Mouse (Mus musculus): ENCODE data around the gene Ttc7b. TPM values are rescaled to one million over a fixed set of nuclear protein-coding genes. Genes with fewer than 3 reads are reported as not detected.

Gene Ttc7b
- total and polyA plus RNA-seq, 3 experiments = 71.6 to 84.4 (median 82.0) TPM

- TF ChIP-seq EP300 (IDR thresholded peaks at IDR 0.05; ENCODE audit: insufficient read depth, low read depth, low read length) (peak; percentile 60; the same call in 1 of the 2 replicates), POLR2A (IDR thresholded peaks at IDR 0.05; ENCODE audit: insufficient read depth, low read depth, low read length) (no peak), CTCF (IDR thresholded peaks at IDR 0.05) (no peak)
- Histone ChIP-seq H3K27ac (peak overlapping the region; percentile 84), H3K36me3 (ENCODE audit: control insufficient read depth, insufficient read depth, low read length) (peaks cover 10% of the 10 kb centered on the region), H3K4me3 (no peak overlapping the region), H3K9ac (ENCODE audit: low read depth, low read length) (no peak overlapping the region), H3K27me3 (ENCODE audit: control insufficient read depth, insufficient read depth, low read length) (no peaks in the 10 kb centered on the region), H3K79me2 (replicated peaks; ENCODE audit: control insufficient read depth, insufficient read depth, low read length) (no peaks in the 10 kb centered on the region), H3K4me1 (ENCODE audit: control insufficient read depth, insufficient read depth, low read length) (peaks cover 11% of the 10 kb centered on the region)
- intact Hi-C loops (cut with DNase I) = no loop called here
- peak in 1 of 2 experiments; percentile 55 for DNase-seq
- WGBS = 28% methylated on average over 7 of the region's 7 CpGs
Measured at GRCm38 (mm10) chr12:100538445-100539157, 18.0 kb upstream of the Ttc7b start.

- Histone ChIP-seq H3K9ac (ENCODE audit: low read depth, low read length) (no peak overlapping the region), H3K79me2 (replicated peaks; ENCODE audit: control insufficient read depth, insufficient read depth, low read length) (no peaks in the 10 kb centered on the region), H3K4me3 (no peak overlapping the region), H3K27me3 (ENCODE audit: control insufficient read depth, insufficient read depth, low read length) (no peaks in the 10 kb centered on the region), H3K36me3 (ENCODE audit: control insufficient read depth, insufficient read depth, low read length) (peaks cover 10% of the 10 kb centered on the region), H3K27ac (no peak overlapping the region), H3K4me1 (ENCODE audit: control insufficient read depth, insufficient read depth, low read length) (peaks cover 14% of the 10 kb centered on the region)
- 85% methylated on average over 11 of the region's 11 CpGs for WGBS
- DNase-seq = no peak
- intact Hi-C loops (cut with DNase I) = no loop called here
- TF ChIP-seq EP300 (IDR thresholded peaks at IDR 0.05; ENCODE audit: insufficient read depth, low read depth, low read length) = no peak
- no peak for TF ChIP-seq POLR2A (IDR thresholded peaks at IDR 0.05; ENCODE audit: insufficient read depth, low read depth, low read length)
- no peak for TF ChIP-seq CTCF (IDR thresholded peaks at IDR 0.05)
Measured at GRCm38 (mm10) chr12:100537091-100537490, 16.5 kb upstream of the Ttc7b start.

- H3K9ac ChIP-seq (ENCODE audit: low read depth, low read length) = no peak overlapping the region
- peak overlapping the region; percentile 79 for H3K27ac ChIP-seq
- 69% methylated on average over 12 of the region's 12 CpGs for WGBS
- peaks cover 10% of the 10 kb centered on the region for H3K36me3 ChIP-seq (ENCODE audit: control insufficient read depth, insufficient read depth, low read length)
- DNase-seq = no peak
- TF ChIP-seq EP300 (IDR thresholded peaks at IDR 0.05; ENCODE audit: insufficient read depth, low read depth, low read length) (no peak), POLR2A (IDR thresholded peaks at IDR 0.05; ENCODE audit: insufficient read depth, low read depth, low read length) (no peak), CTCF (IDR thresholded peaks at IDR 0.05) (no peak)
- peaks cover 18% of the 10 kb centered on the region for H3K4me1 ChIP-seq (ENCODE audit: control insufficient read depth, insufficient read depth, low read length)
- H3K79me2 ChIP-seq (replicated peaks; ENCODE audit: control insufficient read depth, insufficient read depth, low read length) = no peaks in the 10 kb centered on the region
- no peak overlapping the region for H3K4me3 ChIP-seq
- intact Hi-C loops (cut with DNase I) = no loop called here
- H3K27me3 ChIP-seq (ENCODE audit: control insufficient read depth, insufficient read depth, low read length) = no peaks in the 10 kb centered on the region
Measured at GRCm38 (mm10) chr12:100535028-100535427, 14.4 kb upstream of the Ttc7b start.

GRCm38 (mm10) chr12:100534028-100534427 lies 13.4 kb upstream of the Ttc7b start:
- Histone ChIP-seq H3K36me3 (ENCODE audit: control insufficient read depth, insufficient read depth, low read length) (peaks cover 6% of the 10 kb centered on the region), H3K27ac (peak overlapping the region; percentile 79), H3K27me3 (ENCODE audit: control insufficient read depth, insufficient read depth, low read length) (no peaks in the 10 kb centered on the region), H3K79me2 (replicated peaks; ENCODE audit: control insufficient read depth, insufficient read depth, low read length) (no peaks in the 10 kb centered on the region), H3K4me1 (ENCODE audit: control insufficient read depth, insufficient read depth, low read length) (peaks cover 24% of the 10 kb centered on the region), H3K4me3 (no peak overlapping the region), H3K9ac (ENCODE audit: low read depth, low read length) (no peak overlapping the region)
- DNase-seq = peak in 1 of 2 experiments; percentile 25
- WGBS = 27% methylated on average over 3 of the region's 3 CpGs
- intact Hi-C loops (cut with DNase I) = no loop called here
- peak; percentile 62; the same call in 1 of the 2 replicates for TF ChIP-seq EP300 (IDR thresholded peaks at IDR 0.05; ENCODE audit: insufficient read depth, low read depth, low read length)
- no peak for TF ChIP-seq CTCF (IDR thresholded peaks at IDR 0.05)

- TF ChIP-seq POLR2A (IDR thresholded peaks at IDR 0.05; ENCODE audit: insufficient read depth, low read depth, low read length) = no peak
- no peak for TF ChIP-seq EP300 (IDR thresholded peaks at IDR 0.05; ENCODE audit: insufficient read depth, low read depth, low read length)
- no peak for TF ChIP-seq CTCF (IDR thresholded peaks at IDR 0.05)
- H3K27me3 ChIP-seq (ENCODE audit: control insufficient read depth, insufficient read depth, low read length) = no peaks in the 10 kb centered on the region
- intact Hi-C loops (cut with DNase I) = no loop called here
- WGBS = 87% methylated on average over 4 of the region's 4 CpGs
- H3K9ac ChIP-seq (ENCODE audit: low read depth, low read length) = no peak overlapping the region
- peaks cover 27% of the 10 kb centered on the region for H3K4me1 ChIP-seq (ENCODE audit: control insufficient read depth, insufficient read depth, low read length)
- H3K36me3 ChIP-seq (ENCODE audit: control insufficient read depth, insufficient read depth, low read length) = no peaks in the 10 kb centered on the region; the same call in 1 of the 2 replicates
- no peak for DNase-seq
- no peaks in the 10 kb centered on the region for H3K79me2 ChIP-seq (replicated peaks; ENCODE audit: control insufficient read depth, insufficient read depth, low read length)
- H3K4me3 ChIP-seq = no peak overlapping the region
- peak overlapping the region; percentile 79 for H3K27ac ChIP-seq
Measured at GRCm38 (mm10) chr12:100533209-100533608, 12.6 kb upstream of the Ttc7b start.

GRCm38 (mm10) chr12:100531740-100532139 lies 11.1 kb upstream of the Ttc7b start:
- H3K36me3 ChIP-seq (ENCODE audit: control insufficient read depth, insufficient read depth, low read length) = no peaks in the 10 kb centered on the region; the same call in 1 of the 2 replicates
- DNase-seq = no peak
- H3K27me3 ChIP-seq (ENCODE audit: control insufficient read depth, insufficient read depth, low read length) = no peaks in the 10 kb centered on the region
- no peak overlapping the region for H3K4me3 ChIP-seq
- no peak overlapping the region for H3K9ac ChIP-seq (ENCODE audit: low read depth, low read length)
- WGBS = 18% methylated on average over 1 of the region's 1 CpGs
- H3K27ac ChIP-seq = peak overlapping the region; percentile 79
- intact Hi-C loops (cut with DNase I) = no loop called here
- TF ChIP-seq EP300 (IDR thresholded peaks at IDR 0.05; ENCODE audit: insufficient read depth, low read depth, low read length) = no peak
- no peak for TF ChIP-seq POLR2A (IDR thresholded peaks at IDR 0.05; ENCODE audit: insufficient read depth, low read depth, low read length)
- TF ChIP-seq CTCF (IDR thresholded peaks at IDR 0.05) = no peak
- H3K79me2 ChIP-seq (replicated peaks; ENCODE audit: control insufficient read depth, insufficient read depth, low read length) = no peaks in the 10 kb centered on the region
- peaks cover 31% of the 10 kb centered on the region for H3K4me1 ChIP-seq (ENCODE audit: control insufficient read depth, insufficient read depth, low read length)

Measured in heart, adult 2 months (tissue).